Mouse (Mus musculus) hindbrain, embryonic 13.5 days (tissue): Measurements from ENCODE around the gene Trim80. TPM values are rescaled to one million over a fixed set of nuclear protein-coding genes. Genes with fewer than 3 reads are reported as not detected.
"Not testable (repeated sequence)": the region's sequence is repeated elsewhere in the genome, so short reads cannot be mapped to it uniquely, and the experiment has no call there.

Experiments
- ATAC-seq: fragments of 200-750 bp; cut with Nextera tagmentation; 2 replicates; pipeline ENCODE4 v1.8.0; 2017; ENCODE audit warnings: moderate TSS enrichment; ENCODE audit not compliant: low FRiP score
- H3K27ac ChIP-seq: fragments of 300-500 bp; sonication (generic); 2 replicates; pipeline ENCODE4 v1.5.1; 2015; ENCODE audit warnings: inconsistent platforms, mild to moderate bottlenecking, moderate library complexity
- H3K27me3 ChIP-seq: fragments of 300-500 bp; sonication (generic); 2 replicates; pipeline ENCODE4 v1.6.1; 2015; ENCODE audit warnings: mild to moderate bottlenecking, inconsistent platforms
- H3K36me3 ChIP-seq: fragments of 300-500 bp; sonication (generic); 2 replicates; pipeline ENCODE4 v1.6.1; 2015; ENCODE audit warnings: mild to moderate bottlenecking, inconsistent platforms
- H3K4me1 ChIP-seq: fragments of 300-500 bp; sonication (generic); replicated peaks from 2 replicates; pipeline ENCODE4 v1.6.1; 2015; ENCODE audit warnings: inconsistent platforms
- H3K4me2 ChIP-seq: fragments of 300-500 bp; sonication (generic); 2 replicates; pipeline ENCODE4 v1.6.1; 2015; ENCODE audit warnings: inconsistent platforms, mild to moderate bottlenecking, moderate library complexity
- H3K4me3 ChIP-seq: fragments of 300-500 bp; sonication (generic); 2 replicates; pipeline ENCODE4 v1.5.1; 2015; ENCODE audit warnings: mild to moderate bottlenecking, inconsistent platforms
- H3K9ac ChIP-seq: fragments of 300-500 bp; sonication (generic); 2 replicates; pipeline ENCODE4 v1.6.1; 2015; ENCODE audit warnings: mild to moderate bottlenecking, inconsistent platforms
- H3K9me3 ChIP-seq: fragments of 300-500 bp; sonication (generic); 2 replicates; pipeline ENCODE4 v1.6.1; 2016; ENCODE audit warnings: inconsistent platforms
- WGBS: fragments of 180-500 bp; shearing (Covaris S2); methylation state at CpG from one replicate; pipeline ENCODE4 v1.1.7; 2015; 5-methylcytosine and 5-hydroxymethylcytosine counted together
- microRNA-seq: library from miRNA; unstranded; fragments of <30 nt; microRNA quantifications from one replicate; pipeline ENCODE4, GENCODE M21; 2016
- polyA plus RNA-seq: library from polyadenylated mRNA; unstranded; fragments of >200 nt; fragmentation: Nextera tagmentation; extraction: Ambion mirVana; gene quantifications from 2 replicates; pipeline ENCODE4 v1.2.1, GENCODE M21; 2015

Trim80 gene
- polyA plus RNA-seq, 1 experiment from 2014 or later = not detected

GRCm38 (mm10) chr11:115491356-115492083 lies 51.2 kb downstream of the Trim80 start, which contains the start of gene Nt5c:
Gene Nt5c, minus strand, starts transcription at chr11:115491862.
- ATAC-seq = peak; percentile 92
- Histone ChIP-seq H3K36me3 (peaks cover 22% of the 10 kb centered on the region), H3K4me1 (peaks cover 27% of the 10 kb centered on the region), H3K4me3 (peak within 1 kb of the TSS; percentile 70), H3K9ac (peak within 1 kb of the TSS; percentile 82), H3K27ac (peak within 1 kb of the TSS; percentile 92), H3K4me2 (peak within 1 kb of the TSS; percentile 69), H3K27me3 (no peaks in the 10 kb centered on the region), H3K9me3 (no peaks in the 10 kb centered on the region)
- under 1% methylated on average over 42 of the region's 43 CpGs for WGBS

GRCm38 (mm10) chr11:115492387-115492786 lies 52.0 kb downstream of the Trim80 start:
- peaks cover 27% of the 10 kb centered on the region for H3K4me1 ChIP-seq
- peak overlapping the region; percentile 82; the same call in 1 of the 2 replicates for H3K9ac ChIP-seq
- WGBS = 41% methylated on average over 6 of the region's 6 CpGs
- peak overlapping the region; percentile 70 for H3K4me3 ChIP-seq
- H3K27me3 ChIP-seq = no peaks in the 10 kb centered on the region
- 0 out of 2 replicates have a peak overlapping the region, but pooled peaks have one; percentile 92 for H3K27ac ChIP-seq
- H3K4me2 ChIP-seq = peak overlapping the region; percentile 69
- H3K36me3 ChIP-seq = peaks cover 29% of the 10 kb centered on the region
- ATAC-seq = no peak
- H3K9me3 ChIP-seq = no peaks in the 10 kb centered on the region

GRCm38 (mm10) chr11:115496559-115496958 lies 56.2 kb downstream of the Trim80 start:
- not testable (repeated sequence) for H3K9me3 ChIP-seq, H3K4me1 ChIP-seq, H3K27me3 ChIP-seq, H3K4me2 ChIP-seq, ATAC-seq, H3K4me3 ChIP-seq, H3K9ac ChIP-seq, H3K27ac ChIP-seq
- WGBS = 86% methylated on average over 9 of the region's 9 CpGs
- H3K36me3 ChIP-seq = peaks cover 51% of the 10 kb centered on the region

Small RNAs within 50 kb of the gene (microRNA-seq; reads per million reads assigned to microRNA genes)
- not detected for gene Mir3968

Other genes with a start within 250 kb of the Trim80 start
- 0.22 TPM in 2 replicates for gene Grin2c, start 173.3 kb upstream of the Trim80 start, polyA plus RNA-seq
- 18.1 and 20.8 TPM in 2 replicates for gene Fdxr, start 163.5 kb upstream of the Trim80 start, polyA plus RNA-seq
- gene Fads6, start 142.9 kb upstream of the Trim80 start, polyA plus RNA-seq = 0.73 and 0.79 TPM in 2 replicates
- not detected in 2 replicates for gene Otop2, start 133.4 kb upstream of the Trim80 start, polyA plus RNA-seq
- gene Ush1g, start 118.5 kb upstream of the Trim80 start, polyA plus RNA-seq = 0.06 and 0.14 TPM in 2 replicates
- gene Otop3, start 105.8 kb upstream of the Trim80 start, polyA plus RNA-seq = 1.00 and 1.1 TPM in 2 replicates
- 41.8 and 42.9 TPM in 2 replicates for gene Hid1, start 72.8 kb upstream of the Trim80 start, polyA plus RNA-seq
- gene Cdr2l, start 58.6 kb upstream of the Trim80 start, polyA plus RNA-seq = 22.4 and 23.2 TPM in 2 replicates
- gene Mrpl58, start 36.8 kb upstream of the Trim80 start, polyA plus RNA-seq = 196 and 205 TPM in 2 replicates
- 945 and 956 TPM in 2 replicates for gene Atp5h, start 20.6 kb upstream of the Trim80 start, polyA plus RNA-seq
- gene Kctd2, start 20.4 kb upstream of the Trim80 start, polyA plus RNA-seq = 17.7 and 22.2 TPM in 2 replicates
- 0.19 TPM in 1 of 2 replicates, not detected in the other for gene Slc16a5, start 21.9 kb downstream of the Trim80 start, polyA plus RNA-seq
- 16.9 and 18.0 TPM in 2 replicates for gene Armc7, start 35.1 kb downstream of the Trim80 start, polyA plus RNA-seq
- 104 and 105 TPM in 2 replicates for gene Nt5c, start 51.3 kb downstream of the Trim80 start, polyA plus RNA-seq
- 1,452 and 1,454 TPM in 2 replicates for gene Jpt1, start 73.8 kb downstream of the Trim80 start, polyA plus RNA-seq
- gene Sumo2, start 95.7 kb downstream of the Trim80 start, polyA plus RNA-seq = 1,174 and 1,182 TPM in 2 replicates
- gene Nup85, start 123.9 kb downstream of the Trim80 start, polyA plus RNA-seq = 109 and 110 TPM in 2 replicates
- 76.0 and 81.3 TPM in 2 replicates for gene Mrps7, start 163.4 kb downstream of the Trim80 start, polyA plus RNA-seq
- gene Gga3, start 163.5 kb downstream of the Trim80 start, polyA plus RNA-seq = 33.6 and 35.6 TPM in 2 replicates
- 11.3 and 11.5 TPM in 2 replicates for gene Mif4gd, start 172.4 kb downstream of the Trim80 start, polyA plus RNA-seq
- gene Slc25a19, start 187.8 kb downstream of the Trim80 start, polyA plus RNA-seq = 35.6 and 41.1 TPM in 2 replicates